Mouse (Mus musculus) cerebellum, postnatal 10 days (tissue): Measurements from ENCODE around the gene Aff3.
A peak's percentile ranks its signal among the peaks of the same experiment; 100 is the strongest.

Experiments
- DNase-seq, 2 experiments: peaks; one replicate each; pipeline ENCODE4 v3.0.0; 2021; ENCODE audit warnings: mixed read lengths in 2 of 2

Gene Aff3

GRCm38 (mm10) chr1:38664777-38665176, at the start of gene Aff3:
Gene Aff3, minus strand, starts transcription at chr1:38664955.
- DNase-seq = no peak

DNA sequence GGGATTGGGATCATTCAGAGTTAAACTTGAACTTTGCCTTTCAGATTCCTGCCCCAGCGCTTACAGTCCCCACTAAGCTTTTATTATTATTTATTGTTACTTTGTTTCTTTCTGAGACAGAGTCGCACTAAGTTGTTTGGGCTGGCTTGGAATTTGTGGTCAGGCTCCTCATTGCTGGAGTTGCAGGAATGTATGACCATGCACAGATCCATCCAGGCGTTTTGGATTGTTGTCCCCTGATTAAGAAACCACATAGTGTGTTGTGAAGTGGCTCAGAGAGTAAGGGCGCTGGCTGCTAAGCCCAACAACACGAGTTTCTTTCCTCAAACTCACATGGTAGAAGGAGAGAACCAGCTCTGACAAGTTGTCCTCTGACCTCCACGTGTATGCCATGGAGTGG, 35.9 kb upstream of the Aff3 start:
- no peak for DNase-seq

DNA sequence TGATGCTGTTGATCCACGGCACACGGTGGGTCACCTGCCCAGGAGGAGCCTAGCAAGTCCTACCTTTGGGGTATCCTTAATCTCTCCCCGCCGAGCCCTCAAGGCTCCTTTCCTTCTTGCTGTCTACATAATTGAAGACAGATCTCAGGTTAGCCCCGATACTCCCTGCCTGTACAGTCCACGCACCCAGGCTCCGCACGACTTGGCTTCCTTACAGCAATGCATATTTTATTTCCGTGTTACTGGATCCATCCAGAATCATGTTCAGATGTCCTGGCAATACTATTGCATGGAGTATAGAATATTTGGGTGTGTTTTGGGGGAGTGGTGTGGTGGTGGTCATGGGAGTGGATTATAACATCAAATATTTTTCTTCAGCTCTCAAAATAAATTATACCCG, 34.5 kb upstream of the Aff3 start:
- no peak for DNase-seq

- peak; percentile 54 to 55 for DNase-seq
These were observed 31.3 kb upstream of the Aff3 start for GRCm38 (mm10) chr1:38695812-38696681.

GRCm38 (mm10) chr1:38695089-38695811, 30.5 kb upstream of the Aff3 start:
- DNase-seq = no peak

DNA sequence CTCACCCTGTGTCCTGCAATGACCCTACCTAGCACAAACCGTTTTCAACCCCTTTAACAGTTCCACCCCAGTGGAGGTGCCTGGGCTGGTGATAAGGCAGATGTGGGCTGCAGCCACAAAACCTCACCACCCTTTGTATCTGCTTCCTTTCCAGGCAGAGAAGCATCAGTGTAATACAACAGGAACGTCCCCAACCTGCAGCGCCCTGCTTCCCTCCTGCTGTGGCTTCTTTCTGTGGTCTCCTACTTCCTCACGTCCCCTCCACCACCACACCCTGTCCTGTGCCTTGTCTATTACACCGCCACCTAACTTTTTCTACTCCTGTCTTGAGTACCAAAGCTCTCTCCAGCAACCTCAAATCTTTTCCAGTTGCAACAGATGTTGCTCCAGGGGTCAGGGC, 29.4 kb upstream of the Aff3 start:
- DNase-seq = no peak

GRCm38 (mm10) chr1:38690471-38690870, 25.7 kb upstream of the Aff3 start:
- peak; percentile 44 to 49 for DNase-seq

- DNase-seq = no peak
These were observed 23.5 kb upstream of the Aff3 start for GRCm38 (mm10) chr1:38688216-38688615.

DNA sequence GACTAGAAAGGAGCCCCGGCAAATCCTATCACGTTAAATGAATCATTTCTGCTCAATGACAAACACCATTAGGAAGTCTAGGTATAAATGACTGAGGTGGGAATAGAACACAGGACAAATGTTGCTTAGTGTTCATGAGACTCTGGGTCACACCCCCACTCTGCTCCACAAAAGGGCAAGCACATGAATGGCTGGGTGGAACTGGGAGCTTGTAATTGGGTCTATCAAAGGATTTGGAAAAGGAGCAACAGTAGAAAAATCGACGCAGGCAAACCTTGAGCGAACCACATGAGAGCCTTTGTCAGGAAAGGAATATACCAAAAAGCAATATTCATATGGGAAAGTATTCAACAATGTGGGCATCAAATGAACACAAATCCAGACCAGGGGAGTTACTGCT, 21.0 kb upstream of the Aff3 start:
- no peak for DNase-seq

DNA sequence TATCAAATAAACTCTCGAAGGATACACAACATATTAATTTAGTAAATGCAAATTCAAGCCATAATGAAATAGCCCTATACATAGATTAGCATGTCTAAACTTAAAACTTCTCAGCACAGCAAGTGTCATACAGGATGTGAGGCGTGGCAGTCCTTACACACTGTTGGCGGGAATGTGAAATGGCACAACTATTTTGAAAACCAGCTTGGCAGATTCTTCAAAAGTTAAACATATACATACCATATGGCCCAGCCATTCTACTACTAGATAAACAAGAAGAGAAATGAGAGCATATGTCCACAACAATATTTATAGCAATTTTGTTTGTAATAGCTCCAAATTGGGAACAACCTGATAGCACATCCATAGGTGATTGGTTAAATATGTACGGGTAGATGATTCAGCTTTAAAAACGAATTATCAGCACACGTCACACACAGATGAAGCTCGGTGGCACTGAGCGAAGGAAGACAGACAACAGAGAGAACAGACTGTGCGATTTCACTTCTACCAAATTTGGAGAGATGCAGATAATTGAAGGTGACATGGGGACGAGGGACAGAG, 18.5 kb upstream of the Aff3 start:
- DNase-seq = no peak

DNA sequence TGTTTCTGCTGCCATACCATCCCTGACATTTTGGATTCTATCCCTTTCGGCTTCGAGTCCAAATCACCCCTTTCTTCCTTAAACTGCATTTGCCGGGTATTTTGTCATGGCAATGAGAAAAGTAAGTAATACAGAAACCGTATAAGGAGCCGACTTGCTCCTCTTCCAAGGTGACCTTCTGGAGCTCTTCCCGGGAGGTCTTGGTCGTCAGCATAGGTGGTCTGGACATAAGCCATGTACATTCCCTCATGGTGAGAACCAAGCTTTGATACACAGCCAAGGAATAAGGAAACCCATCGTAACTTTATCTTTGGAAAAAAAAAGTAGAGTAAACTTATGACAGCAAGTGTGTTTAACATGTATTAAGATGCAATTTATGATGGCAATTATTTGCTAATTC, 15.1 kb upstream of the Aff3 start:
- DNase-seq = no peak

DNA sequence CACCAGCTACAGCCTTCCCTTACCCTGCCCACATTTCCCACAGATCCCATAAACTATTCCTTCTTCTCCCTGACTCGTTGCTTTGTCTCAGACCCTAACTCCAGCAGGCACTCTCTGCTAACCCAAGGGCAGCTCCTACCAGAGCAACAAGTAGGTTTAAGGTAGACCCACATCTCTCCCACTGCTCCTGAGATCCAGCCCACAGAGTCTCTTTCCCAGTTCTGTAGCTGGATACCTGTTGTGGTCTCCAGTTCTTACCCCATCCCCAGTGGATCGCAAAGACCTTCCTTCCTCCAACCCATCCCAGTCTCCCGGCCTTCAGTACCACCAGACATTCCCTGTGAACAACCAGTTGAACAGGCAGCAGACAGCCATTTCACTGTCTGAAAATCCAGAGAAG, 7.0 kb upstream of the Aff3 start:
- no peak for DNase-seq

DNA sequence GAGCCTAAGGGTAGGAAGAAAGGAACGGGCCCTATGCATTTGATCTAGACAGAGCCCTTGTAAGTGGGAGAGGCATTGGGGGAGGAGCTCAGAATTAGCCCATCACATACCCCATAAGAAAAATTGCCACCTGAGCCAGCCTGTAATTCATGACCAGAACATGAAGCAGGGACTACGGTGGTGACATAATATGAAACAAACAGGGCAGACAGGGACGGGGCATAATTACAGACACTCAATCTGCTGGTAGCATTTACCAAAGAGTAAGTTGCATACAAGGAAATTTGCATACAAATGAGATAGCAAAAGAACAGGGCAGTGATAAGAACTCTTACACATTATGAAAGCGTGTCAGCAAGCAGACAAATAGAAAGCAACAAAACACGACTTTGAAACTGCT, 6.3 kb upstream of the Aff3 start:
- no peak for DNase-seq

DNA sequence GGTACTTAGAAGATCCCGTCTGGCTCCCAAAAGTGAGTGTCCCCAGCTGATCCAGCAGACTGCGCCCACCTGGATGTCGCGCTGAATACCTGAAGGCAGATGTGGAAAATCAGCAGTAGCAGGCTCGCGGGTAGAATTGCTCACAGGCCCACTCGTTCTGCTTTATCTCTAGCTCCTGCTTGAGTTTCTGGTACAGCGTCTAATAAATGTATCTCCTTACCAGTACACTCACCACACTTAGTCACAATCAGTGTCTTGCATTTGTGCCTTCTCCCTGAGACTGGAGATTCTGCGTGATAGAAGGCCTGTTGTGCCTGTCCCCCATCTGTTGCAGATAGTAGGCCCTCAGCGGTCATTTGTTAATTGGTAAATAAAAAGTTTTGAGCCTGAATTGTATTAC, 3.6 kb upstream of the Aff3 start:
- DNase-seq = no peak

- no peak for DNase-seq
These were observed 3.1 kb upstream of the Aff3 start for GRCm38 (mm10) chr1:38667892-38668291.

DNA sequence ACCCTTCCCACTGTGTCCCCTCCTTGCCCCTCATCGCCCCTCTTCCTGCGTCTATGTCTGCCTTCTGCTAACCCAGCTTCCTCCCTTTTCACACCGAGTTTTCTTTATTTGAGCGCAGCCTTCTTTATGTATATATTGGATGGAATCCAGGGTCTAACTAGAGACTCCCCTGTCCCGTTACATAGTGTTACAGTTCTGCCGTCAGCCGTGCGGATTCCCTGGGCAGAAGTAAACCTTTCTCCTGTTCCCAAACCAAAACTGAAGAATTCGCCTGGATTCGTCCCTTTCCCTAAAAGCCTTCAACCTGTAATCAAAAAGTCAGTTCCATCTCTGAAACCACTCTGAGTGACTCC, 2.0 kb upstream of the Aff3 start:
- DNase-seq = no peak

DNA sequence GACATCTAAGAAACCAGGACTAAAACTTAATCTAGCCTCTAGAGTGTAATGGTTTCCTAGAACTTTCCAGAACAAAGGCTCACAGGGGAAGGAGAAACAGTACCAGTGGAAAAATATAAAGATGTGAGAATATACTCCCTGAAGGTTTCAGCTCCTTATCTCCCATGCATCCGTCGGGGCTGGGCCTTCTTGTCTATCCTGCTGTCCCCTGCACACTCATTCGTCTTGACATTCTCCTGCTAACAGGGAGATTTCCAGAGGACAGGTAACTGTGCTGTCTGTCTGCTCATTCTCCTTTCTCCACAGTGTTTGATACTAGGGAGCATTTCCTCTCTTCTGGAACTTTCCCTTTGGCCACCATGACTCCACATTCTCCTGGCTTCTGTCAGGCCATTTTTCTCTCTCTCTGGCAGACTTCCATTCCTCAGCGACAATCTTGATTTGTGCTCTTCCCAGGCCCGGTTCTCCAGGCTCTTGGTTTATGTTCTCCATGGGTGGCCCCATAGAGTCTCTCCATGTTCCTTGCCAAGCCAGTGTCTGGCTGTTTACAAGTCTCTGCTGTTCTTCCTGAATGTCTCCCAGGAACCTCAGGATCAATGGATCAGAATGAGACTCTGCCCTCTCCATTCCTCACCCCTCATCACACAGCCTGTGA, 1.5 kb upstream of the Aff3 start:
- DNase-seq = peak; percentile 17 to 22

DNA sequence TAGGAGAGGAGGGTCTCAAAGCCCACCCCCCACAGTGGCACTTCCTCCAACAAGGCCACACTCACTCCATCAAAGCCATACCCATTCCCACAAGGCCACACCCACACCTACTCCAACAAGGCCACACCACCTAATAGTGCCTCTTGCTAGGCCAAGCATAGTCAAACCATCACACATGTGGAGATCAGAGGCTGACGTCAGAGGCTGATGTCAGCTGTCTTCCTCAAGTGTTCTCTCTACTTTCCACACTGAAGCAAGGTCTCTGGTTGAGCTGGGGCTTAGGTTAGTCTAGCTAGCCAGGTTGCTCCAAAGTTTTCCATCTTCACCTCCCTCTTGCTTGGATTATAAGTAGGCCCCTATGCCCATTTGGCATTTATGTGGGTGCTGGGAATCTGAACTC, 856 bp upstream of the Aff3 start:
- DNase-seq = no peak

DNA sequence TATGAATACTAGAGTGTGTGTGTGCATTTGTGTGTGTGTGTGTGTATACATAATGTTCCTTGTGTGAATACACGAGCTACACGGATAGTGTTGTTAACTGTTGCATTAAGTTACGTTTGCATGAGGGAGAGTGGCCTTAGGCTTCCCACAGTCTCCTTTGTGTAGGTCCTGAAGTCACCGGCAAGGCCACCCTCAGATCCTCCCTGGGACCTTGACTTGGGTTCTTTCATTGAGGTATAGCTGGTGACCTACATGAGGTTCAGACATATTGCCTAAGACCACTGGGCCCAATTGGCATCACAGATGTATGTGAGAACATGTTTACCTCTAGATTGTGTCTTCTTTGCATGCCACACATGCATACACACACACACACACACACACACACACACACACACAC, 494 bp downstream of the Aff3 start:
- DNase-seq = no peak

- no peak for DNase-seq
These were observed 2.0 kb downstream of the Aff3 start for GRCm38 (mm10) chr1:38662616-38663193.

DNA sequence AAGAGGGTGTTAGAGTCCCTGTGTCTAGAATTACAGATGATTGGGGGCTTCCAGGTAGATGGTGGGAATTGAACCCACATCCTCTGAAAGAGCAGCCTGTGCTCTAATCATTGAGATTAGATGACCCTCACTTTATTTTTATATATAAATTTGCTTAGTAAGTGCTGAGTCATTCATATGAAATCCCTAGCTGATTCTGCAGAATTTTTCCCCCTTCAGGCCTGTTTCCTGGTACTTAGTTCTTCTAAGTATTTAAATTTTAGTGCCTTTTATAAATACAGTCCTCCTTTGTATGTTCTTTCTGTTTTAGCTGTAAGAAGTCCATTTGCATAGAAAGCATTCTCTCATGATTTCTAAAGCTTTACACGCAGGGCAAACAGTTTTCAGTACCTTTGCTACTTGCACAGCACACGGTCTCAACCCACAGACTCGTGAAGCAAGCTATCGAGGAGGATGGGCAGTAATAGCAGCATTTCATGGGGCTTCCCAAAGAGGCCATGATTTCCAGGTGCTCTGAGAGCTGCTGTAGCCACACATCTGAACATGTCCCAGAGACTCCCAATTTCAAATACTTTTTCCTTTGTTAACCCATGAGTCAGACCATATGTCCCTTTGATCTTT, 5.7 kb downstream of the Aff3 start:
- no peak for DNase-seq

- no peak for DNase-seq
These were observed 6.4 kb downstream of the Aff3 start for GRCm38 (mm10) chr1:38658376-38658775.

- no peak for DNase-seq
These were observed 7.1 kb downstream of the Aff3 start for GRCm38 (mm10) chr1:38657606-38658005.
